Mouse (Mus musculus): ENCODE measurements around the gene Nmt1.
A peak's percentile ranks its signal among the peaks of the same experiment; 100 is the strongest.

DNA sequence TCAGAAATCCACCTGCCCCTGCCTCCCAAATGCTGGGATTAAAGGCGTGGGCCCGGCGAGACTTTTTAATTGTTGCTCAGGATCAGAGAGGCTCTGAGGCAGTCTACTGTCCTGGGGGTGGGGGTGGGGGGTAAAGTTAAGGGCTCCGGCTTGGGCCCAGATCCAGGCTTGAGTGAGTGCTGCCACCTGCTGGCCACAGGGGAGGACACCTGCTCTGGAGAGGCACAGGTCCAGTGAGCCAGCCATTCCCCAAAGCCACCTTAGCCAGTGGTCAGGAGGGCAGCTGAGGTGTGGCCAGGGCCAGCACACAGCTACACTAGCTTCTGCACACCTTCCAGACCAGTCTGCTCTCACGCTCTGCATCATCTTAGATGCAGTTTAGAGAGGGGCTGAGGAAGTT lies 35.0 kb upstream of the Nmt1 start:
- TF ChIP-seq CTCF (IDR thresholded peaks at IDR 0.05; ENCODE audit: low read depth) (peak; percentile 84), EP300 (IDR thresholded peaks at IDR 0.05; ENCODE audit: low read depth) (no peak)
